In the genomic region with DNA sequence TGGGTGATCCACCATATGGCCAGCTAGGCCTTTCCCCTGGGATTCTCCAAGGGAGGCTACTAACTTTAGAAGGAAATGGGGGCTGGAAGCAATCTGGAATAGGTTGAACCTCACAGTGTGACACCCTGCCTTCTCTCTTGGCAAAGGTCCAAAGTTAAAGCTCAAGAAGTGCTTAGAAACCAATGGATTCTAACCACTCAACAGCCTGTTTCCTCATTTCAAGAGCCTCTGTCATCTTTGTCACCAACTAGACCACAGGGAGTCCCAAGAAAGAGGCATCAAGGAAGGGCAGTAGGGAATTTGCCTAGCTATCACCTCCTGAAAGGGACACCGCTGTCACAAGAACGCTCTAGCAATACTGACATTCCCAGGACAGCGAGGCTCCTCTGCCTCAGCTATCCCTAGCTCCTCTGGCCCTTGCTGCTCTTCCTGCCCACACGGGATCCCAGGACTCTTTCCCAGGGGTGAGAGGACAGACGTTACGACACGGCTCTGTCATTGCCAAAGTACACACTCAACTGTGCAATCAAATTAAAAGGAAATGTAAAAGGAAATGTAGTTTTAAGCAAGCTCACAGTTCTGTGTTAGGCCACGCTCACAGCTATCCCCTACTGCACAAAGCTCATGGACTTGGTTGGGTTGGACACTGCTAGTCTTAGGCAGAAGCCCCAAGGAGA, we compare ENCODE assay signal across 14 mouse cellular contexts.
A peak's percentile ranks its signal among the peaks of the same experiment; 100 is the strongest.
DNase-seq lines count a peak whose midpoint lies in the region; ATAC-seq lines count a peak whose summit lies in the region.
"Had no signal": no experiment of that assay in that cellular context is flagged by ENCODE, and none has a peak within 500 bp of the region (broad histone marks: within the 10 kb centered on the region; RNA-seq: fewer than 3 reads in every experiment).

No protein-coding gene starts in this region.

- DNase-seq in embryonic facial prominence, embryonic 14.5 days (ENCODE audit: low spot score): no peak
- DNase-seq in embryonic facial prominence, embryonic 10.5 days (ENCODE audit: low spot score): no peak
- DNase-seq in gonadal fat pad, adult 2 months (ENCODE audit: low read depth): peak; percentile 17
- no peak for DNase-seq in layer of hippocampus, postnatal 25 days (ENCODE audit: extremely low spot score in 1 of 2, low spot score in 1 of 2)
- no peak for DNase-seq in right cerebral cortex, adult 2 months (ENCODE audit: low spot score in 2 of 2)
- DNase-seq: adrenal gland, adult 8-10 months; cerebellum, adult 2 months; kidney, postnatal 25 days had no signal

- H3K27me3 ChIP-seq in embryonic facial prominence, embryonic 14.5 days (replicated peaks; ENCODE audit: control insufficient read depth, insufficient read depth, low read length): no peaks in the 10 kb centered on the region
- H3K27me3 ChIP-seq in embryonic facial prominence, embryonic 10.5 days (replicated peaks; ENCODE audit: low read depth, poor library complexity, severe bottlenecking): peaks cover 9% of the 10 kb centered on the region; the same call in 1 of the 2 replicates
- peaks cover 49% of the 10 kb centered on the region for H3K27me3 ChIP-seq in liver, embryonic 15.5 days
- H3K27me3 ChIP-seq: embryonic facial prominence, embryonic 15.5 days; midbrain, embryonic 15.5 days had no signal

- WGBS in embryonic facial prominence, embryonic 14.5 days: 84% methylated on average over 8 of the region's 8 CpGs
- 84% methylated on average over 8 of the region's 8 CpGs for WGBS in embryonic facial prominence, embryonic 10.5 days
- 39% methylated on average over 8 of the region's 8 CpGs for WGBS in liver, embryonic 15.5 days (ENCODE audit: insufficient replicate concordance)

- no peak overlapping the region for H3K9ac ChIP-seq in embryonic facial prominence, embryonic 14.5 days (ENCODE audit: low read depth, low read length)
- no peak overlapping the region for H3K9ac ChIP-seq in liver, embryonic 15.5 days
- H3K9ac ChIP-seq: embryonic facial prominence, embryonic 15.5 days; hindbrain, embryonic 14.5 days; midbrain, embryonic 15.5 days had no signal

- H3K9me3 ChIP-seq in embryonic facial prominence, embryonic 14.5 days (ENCODE audit: control insufficient read depth, low read length): peaks cover 43% of the 10 kb centered on the region
- H3K9me3 ChIP-seq in embryonic facial prominence, embryonic 10.5 days: peaks cover 47% of the 10 kb centered on the region
- no peaks in the 10 kb centered on the region for H3K9me3 ChIP-seq in liver, embryonic 15.5 days (replicated peaks)

- no peak for ATAC-seq in embryonic facial prominence, embryonic 14.5 days (ENCODE audit: low read depth)
- peak; percentile 25; the same call in 1 of the 2 replicates for ATAC-seq in liver, embryonic 15.5 days (ENCODE audit: insufficient read depth)
- peak; percentile 54 for ATAC-seq in megakaryocyte progenitor cell, adult 5-6 weeks (replicated peaks; ENCODE audit: poor library complexity)
- no peak for ATAC-seq in erythroblast, adult 5-6 weeks (replicated peaks; ENCODE audit: low FRiP score, poor library complexity, severe bottlenecking)
- ATAC-seq: midbrain, embryonic 15.5 days had no signal

- no peak overlapping the region for H3K4me3 ChIP-seq in embryonic facial prominence, embryonic 14.5 days (ENCODE audit: low read depth, low read length)
- H3K4me3 ChIP-seq in embryonic facial prominence, embryonic 10.5 days: no peak overlapping the region
- H3K4me3 ChIP-seq in liver, embryonic 15.5 days (replicated peaks): no peak overlapping the region
- H3K4me3 ChIP-seq: embryonic facial prominence, embryonic 15.5 days; midbrain, embryonic 15.5 days had no signal

- H3K27ac ChIP-seq in embryonic facial prominence, embryonic 14.5 days (replicated peaks; ENCODE audit: low read depth, low read length): 0 out of 2 replicates have a peak overlapping the region, but pooled peaks have one; percentile 8
- H3K27ac ChIP-seq in embryonic facial prominence, embryonic 10.5 days (replicated peaks): no peak overlapping the region; the same call in 1 of the 2 replicates
- peak overlapping the region; percentile 72 for H3K27ac ChIP-seq in liver, embryonic 15.5 days (replicated peaks)
- H3K27ac ChIP-seq: embryonic facial prominence, embryonic 15.5 days; hindbrain, embryonic 14.5 days; midbrain, embryonic 15.5 days had no signal

- no peak overlapping the region for H3K4me2 ChIP-seq in embryonic facial prominence, embryonic 14.5 days (ENCODE audit: low read depth, low read length)
- H3K4me2 ChIP-seq in liver, embryonic 15.5 days: no peak overlapping the region
- H3K4me2 ChIP-seq: embryonic facial prominence, embryonic 15.5 days; hindbrain, embryonic 14.5 days; midbrain, embryonic 15.5 days had no signal

- peaks cover 15% of the 10 kb centered on the region for H3K4me1 ChIP-seq in embryonic facial prominence, embryonic 14.5 days (ENCODE audit: control insufficient read depth, insufficient read depth, low read length)
- H3K4me1 ChIP-seq in embryonic facial prominence, embryonic 10.5 days: peaks cover 63% of the 10 kb centered on the region
- H3K4me1 ChIP-seq in liver, embryonic 15.5 days (replicated peaks): peaks cover 42% of the 10 kb centered on the region
- H3K4me1 ChIP-seq: midbrain, embryonic 15.5 days had no signal

- no peaks in the 10 kb centered on the region for H3K36me3 ChIP-seq in embryonic facial prominence, embryonic 14.5 days (ENCODE audit: control insufficient read depth, insufficient read depth, low read length)
- H3K36me3 ChIP-seq in embryonic facial prominence, embryonic 10.5 days (replicated peaks): peaks cover 8% of the 10 kb centered on the region; the same call in 1 of the 2 replicates
- H3K36me3 ChIP-seq in liver, embryonic 15.5 days (replicated peaks): no peaks in the 10 kb centered on the region
- H3K36me3 ChIP-seq: embryonic facial prominence, embryonic 15.5 days; midbrain, embryonic 15.5 days had no signal

Comparison
In these comparisons a context has a peak if more than half of its experiments do, and no peak if none do; other contexts are left out.
1. ATAC-seq: peak in liver, embryonic 15.5 days (single experiment) and megakaryocyte progenitor cell, adult 5-6 weeks (single experiment); none in embryonic facial prominence, embryonic 14.5 days (single experiment) and erythroblast, adult 5-6 weeks (single experiment).